Mouse (Mus musculus) adrenal gland, adult 8-10 months (tissue): ENCODE measurements around the gene Kcnk4. TPM values are rescaled to one million over a fixed set of nuclear protein-coding genes. Genes with fewer than 3 reads are reported as not detected.
A peak's percentile ranks its signal among the peaks of the same experiment; 100 is the strongest.

Experiments used
- DNase-seq: peaks from one replicate; pipeline ENCODE4 v3.0.0; 2022
- total RNA-seq, 4 experiments: library from RNA; stranded (reverse); gene quantifications; 2 replicates each; pipeline ENCODE4 v1.2.4; 2022

Kcnk4 gene
- total RNA-seq, 4 experiments from 2014 or later = 0.14 to 0.24 TPM; not detected in 2

GRCm38 (mm10) chr19:6968491-6969271, 34.4 kb upstream of the Kcnk4 start:
- no peak for DNase-seq

GRCm38 (mm10) chr19:6956461-6956860, 22.1 kb upstream of the Kcnk4 start:
- DNase-seq = no peak

- no peak for DNase-seq
Observed at GRCm38 (mm10) chr19:6955424-6955823, 21.1 kb upstream of the Kcnk4 start.

GRCm38 (mm10) chr19:6954046-6954445, 19.7 kb upstream of the Kcnk4 start:
- no peak for DNase-seq

- peak; percentile 82 for DNase-seq
Observed at GRCm38 (mm10) chr19:6952712-6953037, 18.4 kb upstream of the Kcnk4 start.

GRCm38 (mm10) chr19:6951994-6952711, 17.8 kb upstream of the Kcnk4 start:
- peak; percentile 91 for DNase-seq

GRCm38 (mm10) chr19:6951381-6951968, 17.2 kb upstream of the Kcnk4 start:
- peak; percentile 98 for DNase-seq

GRCm38 (mm10) chr19:6950613-6951153, 16.4 kb upstream of the Kcnk4 start:
- peak; percentile 64 for DNase-seq

GRCm38 (mm10) chr19:6949951-6950350, 15.6 kb upstream of the Kcnk4 start:
- no peak for DNase-seq

- no peak for DNase-seq
Observed at GRCm38 (mm10) chr19:6949532-6949931, 15.2 kb upstream of the Kcnk4 start.

- DNase-seq = no peak
Observed at GRCm38 (mm10) chr19:6948186-6948585, 13.9 kb upstream of the Kcnk4 start.

- DNase-seq = no peak
Observed at GRCm38 (mm10) chr19:6947742-6948141, 13.4 kb upstream of the Kcnk4 start.

- no peak for DNase-seq
Observed at GRCm38 (mm10) chr19:6943709-6944108, 9.4 kb upstream of the Kcnk4 start.

GRCm38 (mm10) chr19:6942764-6943163, 8.4 kb upstream of the Kcnk4 start:
- DNase-seq = no peak

GRCm38 (mm10) chr19:6942249-6942691, 8.0 kb upstream of the Kcnk4 start, which contains the start of gene Gpr137:
TSS of gene Gpr137 (minus strand) at chr19:6942480.
- DNase-seq = peak; percentile 96

- DNase-seq = peak; percentile 88
Observed at GRCm38 (mm10) chr19:6941372-6942248, 7.3 kb upstream of the Kcnk4 start, which contains the start of gene Bad. TSS of gene Bad (plus strand) at chr19:6941861.

GRCm38 (mm10) chr19:6940396-6941351, 6.4 kb upstream of the Kcnk4 start:
- no peak for DNase-seq

- no peak for DNase-seq
Observed at GRCm38 (mm10) chr19:6939106-6940002, 5.0 kb upstream of the Kcnk4 start.
